Mouse (Mus musculus) gastrocnemius, postnatal 25 days (tissue): ENCODE data around the gene Zfp52. TPM values are rescaled to one million over a fixed set of nuclear protein-coding genes. Genes with fewer than 3 reads are reported as not detected.

Source experiments
- DNase-seq: peaks from one replicate; pipeline ENCODE4 v3.0.0; 2022
- total RNA-seq, 2 experiments: library from RNA; stranded (reverse); gene quantifications; 1 replicate in 1 of 2; 2 replicates in 1 of 2; pipeline ENCODE4 v1.2.3; 2021

The Zfp52 gene
- total RNA-seq, 2 experiments from 2014 or later = 3.0 to 6.3 TPM

GRCm38 (mm10) chr17:21557831-21558230 lies 22.5 kb downstream of the Zfp52 start:
- no peak for DNase-seq

GRCm38 (mm10) chr17:21566220-21566619 lies 30.9 kb downstream of the Zfp52 start:
- DNase-seq = peak; percentile 31

- peak; percentile 83 for DNase-seq
Observed at GRCm38 (mm10) chr17:21566728-21567349, 31.5 kb downstream of the Zfp52 start, which contains the start of gene Zfp948. Gene Zfp948, plus strand, starts transcription at chr17:21567008.

- DNase-seq = no peak
Observed at GRCm38 (mm10) chr17:21567696-21568095, 32.4 kb downstream of the Zfp52 start.

GRCm38 (mm10) chr17:21579080-21579479 lies 43.7 kb downstream of the Zfp52 start:
- DNase-seq = no peak

- no peak for DNase-seq
Observed at GRCm38 (mm10) chr17:21579493-21580175, 44.3 kb downstream of the Zfp52 start.

- no peak for DNase-seq
Observed at GRCm38 (mm10) chr17:21585521-21585920, 50.2 kb downstream of the Zfp52 start.

Other genes starting within 250 kb of the Zfp52 start
- not detected for gene Vmn1r237, start 223.7 kb upstream of the Zfp52 start, total RNA-seq
- under 1 TPM; 0.36 to 0.40 TPM for gene Zfp677, start 151.8 kb upstream of the Zfp52 start, total RNA-seq
- gene Zfp54, start 112.3 kb upstream of the Zfp52 start, total RNA-seq = under 1 TPM; 0.84 to 0.99 TPM
- gene Zfp51, start 85.2 kb upstream of the Zfp52 start, total RNA-seq = 1 to 10 TPM; 5.2 to 5.4 TPM
- 1 to 10 TPM; 1.1 to 1.4 TPM for gene Zfp53, start 46.5 kb upstream of the Zfp52 start, total RNA-seq
- gene Zfp948, start 31.5 kb downstream of the Zfp52 start, total RNA-seq = 1 to 10 TPM; 1.8 to 3.1 TPM
- 1 to 10 TPM; 1.8 to 2.0 TPM for gene Zfp983, start 115.1 kb downstream of the Zfp52 start, total RNA-seq
- 1 to 10 TPM; 1.9 to 3.3 TPM for gene Gm10226, start 156.3 kb downstream of the Zfp52 start, total RNA-seq
- gene Zfp760, start 172.2 kb downstream of the Zfp52 start, total RNA-seq = 1 to 10 TPM; 1.4 to 1.7 TPM
- gene Zfp229, start 195.3 kb downstream of the Zfp52 start, total RNA-seq = 1 to 10 TPM; 4.4 to 7.0 TPM